Mouse (Mus musculus) heart, embryonic 11.5 days (tissue): ENCODE results near the gene Trappc6a. TPM values are rescaled to one million over a fixed set of nuclear protein-coding genes. Genes with fewer than 3 reads are reported as not detected.

ENCODE experiments used
- ATAC-seq: fragments of 200-750 bp; cut with Nextera tagmentation; replicated peaks from 2 replicates; pipeline ENCODE4 v1.8.0; 2017; ENCODE audit warnings: moderate library complexity; ENCODE audit not compliant: insufficient number of reproducible peaks, low FRiP score, low TSS enrichment
- H3K27ac ChIP-seq: fragments of 300-500 bp; sonication (generic); 2 replicates; pipeline ENCODE4 v1.5.1; 2014; ENCODE audit warnings: mild to moderate bottlenecking, low read depth, low read length
- H3K27me3 ChIP-seq: fragments of 300-500 bp; sonication (generic); 2 replicates; pipeline ENCODE4 v1.6.1; 2014; ENCODE audit warnings: mild to moderate bottlenecking, low read length, mixed read lengths; ENCODE audit not compliant: control insufficient read depth, insufficient read depth
- H3K36me3 ChIP-seq: fragments of 300-500 bp; sonication (generic); 2 replicates; pipeline ENCODE4 v1.6.1; 2014; ENCODE audit warnings: mild to moderate bottlenecking, low read length, moderate library complexity, mixed read lengths; ENCODE audit not compliant: control insufficient read depth, insufficient read depth
- H3K4me1 ChIP-seq: fragments of 300-500 bp; sonication (generic); 2 replicates; pipeline ENCODE4 v1.6.1; 2014; ENCODE audit warnings: low read length; ENCODE audit not compliant: control insufficient read depth, insufficient read depth
- H3K4me2 ChIP-seq: fragments of 300-500 bp; sonication (generic); 2 replicates; pipeline ENCODE4 v1.6.1; 2014; ENCODE audit warnings: mild to moderate bottlenecking, moderate library complexity
- H3K4me3 ChIP-seq: fragments of 300-500 bp; sonication (generic); 2 replicates; pipeline ENCODE4 v1.5.1; 2014; ENCODE audit warnings: low read depth, low read length
- H3K9ac ChIP-seq: fragments of 300-500 bp; sonication (generic); 2 replicates; pipeline ENCODE4 v1.6.1; 2014; ENCODE audit warnings: mild to moderate bottlenecking, low read depth, low read length, moderate library complexity
- H3K9me3 ChIP-seq: fragments of 300-500 bp; sonication (generic); replicated peaks from 2 replicates; pipeline ENCODE4 v1.6.1; 2016; ENCODE audit warnings: low read length; ENCODE audit not compliant: control insufficient read depth
- WGBS: fragments of 180-500 bp; shearing (Covaris S2); extraction: QIAGEN DNeasy Blood & Tissue Kit; methylation state at CpG from one replicate; pipeline ENCODE4 v1.1.7; 2014; ENCODE audit not compliant: insufficient replicate concordance; 5-methylcytosine and 5-hydroxymethylcytosine counted together
- polyA plus RNA-seq: library from polyadenylated mRNA; unstranded; fragments of >200 nt; fragmentation: Nextera tagmentation; extraction: Ambion mirVana; gene quantifications from 2 replicates; pipeline ENCODE4 v1.2.1, GENCODE M21; 2014

The Trappc6a gene
- polyA plus RNA-seq, 1 experiment from 2014 or later, result 77.0 TPM

DNA sequence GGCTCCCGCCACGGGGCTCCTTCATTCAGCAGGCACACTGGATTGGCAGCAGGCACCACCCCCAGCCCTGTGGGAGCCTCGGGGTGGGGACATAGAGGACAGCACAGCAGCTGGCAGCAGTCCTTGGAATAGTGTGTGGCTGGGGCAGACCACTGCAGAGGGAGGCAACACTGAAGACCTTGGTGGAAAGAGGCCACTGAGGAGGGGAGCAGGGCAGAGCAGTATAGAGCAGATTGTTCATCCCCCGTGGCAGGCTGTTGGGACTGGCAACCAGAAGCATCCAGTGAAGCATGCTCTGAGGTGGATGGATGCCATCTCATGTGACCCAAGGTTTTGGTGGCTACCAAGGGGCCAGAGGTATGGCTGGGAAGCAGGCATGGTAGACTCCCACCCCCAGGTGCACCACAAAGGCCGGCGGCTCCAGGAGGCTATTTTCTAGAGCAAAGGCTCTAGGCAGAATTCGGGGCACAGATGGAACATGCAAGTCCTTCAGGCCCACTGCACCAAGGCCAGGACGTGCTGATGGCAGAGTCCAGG is 34.0 kb downstream of the Trappc6a start:
- no peaks in the 10 kb centered on the region for H3K36me3 ChIP-seq
- H3K4me2 ChIP-seq, result no peak overlapping the region
- 76% methylated on average over 8 of the region's 8 CpGs for WGBS
- H3K4me1 ChIP-seq, result peaks cover 25% of the 10 kb centered on the region
- H3K4me3 ChIP-seq, result no peak overlapping the region
- no peak for ATAC-seq
- H3K9me3 ChIP-seq, result no peaks in the 10 kb centered on the region
- H3K9ac ChIP-seq, result no peak overlapping the region
- H3K27ac ChIP-seq, result no peak overlapping the region
- no peaks in the 10 kb centered on the region for H3K27me3 ChIP-seq

DNA sequence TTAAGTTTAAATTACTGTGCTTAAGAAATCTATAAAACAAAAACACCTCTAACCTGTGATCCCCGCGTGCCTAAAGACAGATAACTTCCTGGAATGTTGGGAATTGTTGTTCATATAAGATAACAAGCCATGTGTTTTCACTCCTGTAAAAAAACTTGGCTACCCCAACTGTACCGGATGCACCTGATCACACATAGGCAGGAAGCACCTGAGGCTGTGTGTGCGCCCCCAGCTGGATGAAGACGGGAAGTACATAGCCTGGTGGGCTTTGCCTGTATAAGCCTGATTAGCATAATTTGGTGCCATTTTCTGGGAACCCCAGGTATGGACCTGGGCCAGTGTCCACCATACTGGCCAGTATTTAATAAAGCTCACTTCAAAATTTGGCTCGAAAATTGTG is 35.4 kb downstream of the Trappc6a start:
- Histone ChIP-seq H3K4me3 (no peak overlapping the region), H3K4me1 (peaks cover 25% of the 10 kb centered on the region), H3K9me3 (no peaks in the 10 kb centered on the region), H3K36me3 (no peaks in the 10 kb centered on the region), H3K27me3 (no peaks in the 10 kb centered on the region), H3K27ac (no peak overlapping the region), H3K4me2 (no peak overlapping the region), H3K9ac (no peak overlapping the region)
- WGBS, result 46% methylated on average over 6 of the region's 6 CpGs
- ATAC-seq, result no peak

DNA sequence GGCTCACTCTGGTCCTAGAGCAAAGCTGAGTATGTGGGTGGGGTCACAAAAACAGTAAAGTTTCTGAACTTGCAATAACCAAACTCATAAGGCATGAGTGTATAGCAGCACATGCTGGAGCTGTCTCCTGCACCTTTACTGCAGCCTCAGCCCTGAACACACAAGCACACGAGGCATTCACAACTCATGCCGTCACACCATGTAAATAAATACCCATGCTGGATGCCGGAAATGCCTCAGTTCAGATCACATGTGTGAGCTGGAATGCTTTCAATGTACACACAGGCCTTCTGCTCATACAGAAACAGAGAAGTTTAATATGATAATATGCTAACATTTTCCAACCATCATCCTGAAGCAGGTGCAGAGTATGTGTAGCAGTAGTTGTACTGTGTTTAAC is 37.8 kb downstream of the Trappc6a start:
- H3K4me1 ChIP-seq, result peaks cover 28% of the 10 kb centered on the region
- 61% methylated on average over 3 of the region's 3 CpGs for WGBS
- no peaks in the 10 kb centered on the region for H3K9me3 ChIP-seq
- no peak overlapping the region for H3K9ac ChIP-seq
- ATAC-seq, result no peak
- no peak overlapping the region for H3K4me3 ChIP-seq
- H3K27ac ChIP-seq, result no peak overlapping the region
- H3K27me3 ChIP-seq, result no peaks in the 10 kb centered on the region
- no peak overlapping the region for H3K4me2 ChIP-seq
- no peaks in the 10 kb centered on the region for H3K36me3 ChIP-seq

- ATAC-seq, result no peak
- H3K27me3 ChIP-seq, result no peaks in the 10 kb centered on the region
- no peak overlapping the region for H3K27ac ChIP-seq
- peaks cover under 1% of the 10 kb centered on the region; the same call in 1 of the 2 replicates for H3K36me3 ChIP-seq
- H3K9me3 ChIP-seq, result no peaks in the 10 kb centered on the region
- no peak overlapping the region for H3K9ac ChIP-seq
- H3K4me3 ChIP-seq, result no peak overlapping the region
- H3K4me1 ChIP-seq, result peaks cover 18% of the 10 kb centered on the region
- 89% methylated on average over 2 of the region's 2 CpGs for WGBS
- no peak overlapping the region for H3K4me2 ChIP-seq
These were observed 39.3 kb downstream of the Trappc6a start for GRCm38 (mm10) chr7:19547344-19547969.

DNA sequence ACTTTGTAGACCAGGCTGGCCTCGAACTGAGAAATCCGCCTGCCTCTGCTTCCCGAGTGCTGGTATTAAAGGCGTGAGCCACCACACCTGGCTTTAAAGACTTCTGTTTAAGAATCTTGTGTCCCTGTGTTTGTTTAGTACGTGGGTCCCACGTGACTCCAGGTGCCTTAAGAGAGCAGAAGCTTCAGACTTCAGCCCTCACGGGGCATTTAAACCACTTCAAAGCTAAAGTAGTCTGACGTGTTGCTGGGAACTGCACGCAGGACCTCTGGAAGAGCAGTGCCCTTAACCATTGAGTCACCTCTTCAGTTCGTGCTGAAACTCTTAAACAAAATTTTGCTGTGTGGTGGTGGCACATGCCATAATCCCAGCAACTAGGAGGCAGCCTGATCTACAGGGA is 41.2 kb downstream of the Trappc6a start:
- H3K9me3 ChIP-seq, result no peaks in the 10 kb centered on the region
- ATAC-seq, result no peak
- H3K4me3 ChIP-seq, result no peak overlapping the region
- no peak overlapping the region for H3K27ac ChIP-seq
- no peaks in the 10 kb centered on the region for H3K27me3 ChIP-seq
- 86% methylated on average over 10 of the region's 10 CpGs for WGBS
- no peak overlapping the region for H3K9ac ChIP-seq
- H3K36me3 ChIP-seq, result peaks cover 8% of the 10 kb centered on the region; the same call in 1 of the 2 replicates
- H3K4me1 ChIP-seq, result peaks cover 13% of the 10 kb centered on the region
- H3K4me2 ChIP-seq, result no peak overlapping the region

DNA sequence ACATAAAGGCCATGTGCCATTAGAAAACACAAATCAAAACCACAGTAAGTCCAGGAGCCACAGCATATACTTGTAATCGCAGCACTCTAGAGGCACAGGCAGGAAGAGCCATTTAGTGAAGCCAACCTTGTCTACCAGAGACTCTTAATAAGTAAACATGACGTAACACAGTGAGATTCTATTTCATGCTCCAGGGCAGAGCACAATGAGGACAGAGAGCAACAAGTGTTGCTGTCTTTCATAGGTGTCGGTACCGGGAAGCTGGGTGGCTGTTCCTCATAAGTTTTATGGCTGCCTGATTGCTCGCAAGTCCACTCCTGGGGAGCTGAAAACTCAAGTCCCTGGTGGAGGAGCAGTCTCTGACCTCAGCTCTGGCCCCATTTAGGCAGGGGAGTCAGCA is 43.4 kb downstream of the Trappc6a start:
- Histone ChIP-seq H3K9ac (no peak overlapping the region), H3K27me3 (no peaks in the 10 kb centered on the region), H3K9me3 (no peaks in the 10 kb centered on the region), H3K4me3 (no peak overlapping the region), H3K4me1 (peaks cover 10% of the 10 kb centered on the region), H3K27ac (no peak overlapping the region), H3K4me2 (no peak overlapping the region), H3K36me3 (peaks cover 13% of the 10 kb centered on the region; the same call in 1 of the 2 replicates)
- no peak for ATAC-seq
- WGBS, result 95% methylated on average over 5 of the region's 5 CpGs

- H3K4me3 ChIP-seq, result no peak overlapping the region
- no peak for ATAC-seq
- no peak overlapping the region for H3K4me2 ChIP-seq
- no peak overlapping the region for H3K27ac ChIP-seq
- peaks cover 13% of the 10 kb centered on the region; the same call in 1 of the 2 replicates for H3K36me3 ChIP-seq
- 52% methylated on average over 2 of the region's 2 CpGs for WGBS
- H3K27me3 ChIP-seq, result no peaks in the 10 kb centered on the region
- no peak overlapping the region for H3K9ac ChIP-seq
- H3K9me3 ChIP-seq, result no peaks in the 10 kb centered on the region
- H3K4me1 ChIP-seq, result peaks cover 12% of the 10 kb centered on the region
These were observed 44.2 kb downstream of the Trappc6a start for GRCm38 (mm10) chr7:19552443-19552842.

- Histone ChIP-seq H3K4me3 (no peak overlapping the region), H3K36me3 (peaks cover 13% of the 10 kb centered on the region; the same call in 1 of the 2 replicates), H3K9ac (no peak overlapping the region), H3K9me3 (no peaks in the 10 kb centered on the region), H3K4me1 (peaks cover 22% of the 10 kb centered on the region), H3K27ac (no peak overlapping the region), H3K27me3 (no peaks in the 10 kb centered on the region), H3K4me2 (no peak overlapping the region)
- no peak for ATAC-seq
- 87% methylated on average over 1 of the region's 1 CpGs for WGBS
These were observed 46.0 kb downstream of the Trappc6a start for GRCm38 (mm10) chr7:19554168-19554567.

GRCm38 (mm10) chr7:19557086-19557485 is 48.9 kb downstream of the Trappc6a start:
- H3K27ac ChIP-seq, result 0 out of 2 replicates have a peak overlapping the region, but pooled peaks have one; percentile 15
- H3K4me3 ChIP-seq, result no peak overlapping the region
- WGBS, result 77% methylated on average over 2 of the region's 2 CpGs
- ATAC-seq, result no peak
- H3K9ac ChIP-seq, result no peak overlapping the region
- H3K4me2 ChIP-seq, result peak overlapping the region; percentile 19; the same call in 1 of the 2 replicates
- peaks cover 13% of the 10 kb centered on the region; the same call in 1 of the 2 replicates for H3K36me3 ChIP-seq
- no peaks in the 10 kb centered on the region for H3K27me3 ChIP-seq
- peaks cover 39% of the 10 kb centered on the region for H3K4me1 ChIP-seq
- no peaks in the 10 kb centered on the region for H3K9me3 ChIP-seq
